Mouse (Mus musculus) G1E-ER4 (cell line): ENCODE results near the gene B3gnt2. TPM values are rescaled to one million over a fixed set of nuclear protein-coding genes. Genes with fewer than 3 reads are reported as not detected.

Source experiments
- GATA1 ChIP-seq: IDR thresholded peaks from one replicate; pipeline ENCODE4 v1.8.0; 2012; ENCODE audit warnings: low read length, inconsistent platforms
- polyA plus RNA-seq: library from polyadenylated mRNA; stranded (reverse); fragments of >175 nt; gene quantifications from 2 replicates; pipeline ENCODE4 v1.2.3, GENCODE M21; 2012

B3gnt2 gene
- 9.0 and 13.1 TPM in 2 replicates for polyA plus RNA-seq

DNA sequence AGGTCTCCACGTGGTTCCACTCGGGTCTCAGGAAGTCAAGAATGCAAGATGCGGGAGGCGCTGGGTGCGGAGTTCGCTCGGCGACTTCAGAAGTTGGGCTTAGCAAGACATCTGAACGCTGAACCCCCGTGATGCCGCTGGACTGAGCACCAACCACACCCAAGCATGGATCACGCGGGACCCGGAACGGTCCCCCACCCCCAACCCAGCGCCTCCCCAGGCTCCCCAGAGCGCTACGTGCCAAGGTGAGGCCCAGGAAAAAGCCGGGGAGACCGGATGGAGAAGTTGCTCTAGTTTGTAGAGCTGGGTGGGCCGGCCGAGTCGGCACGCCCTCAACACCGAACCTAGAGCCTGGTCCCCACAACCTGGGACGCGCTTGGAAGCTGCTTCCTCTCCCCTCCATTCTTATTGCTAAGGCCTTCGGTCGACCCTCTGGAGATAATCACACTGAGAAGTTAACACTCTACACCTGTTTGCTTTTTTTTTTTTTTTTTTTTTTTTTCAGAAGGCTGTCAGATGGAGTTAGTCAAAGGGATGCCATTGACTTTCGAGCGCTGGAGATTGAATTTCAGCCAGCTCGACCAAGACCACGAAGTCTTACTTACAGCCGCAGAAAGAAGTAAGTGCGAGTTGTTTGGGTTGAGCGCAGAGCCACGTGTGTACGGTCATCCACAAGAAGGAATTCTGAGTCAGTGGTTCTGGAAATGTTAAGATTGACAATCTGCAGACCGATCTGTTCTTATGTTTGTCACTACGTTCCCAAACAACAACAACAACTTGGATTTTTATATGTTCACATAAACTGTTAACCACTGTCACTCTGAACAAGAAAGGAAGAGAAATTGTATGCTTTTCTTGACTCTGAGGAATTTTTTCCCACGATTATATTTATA is at the start of gene B3gnt2:
TSS of gene B3gnt2 (minus strand) at position 627 of the 893 bp plus-strand sequence.
- TF ChIP-seq GATA1 = no peak

DNA sequence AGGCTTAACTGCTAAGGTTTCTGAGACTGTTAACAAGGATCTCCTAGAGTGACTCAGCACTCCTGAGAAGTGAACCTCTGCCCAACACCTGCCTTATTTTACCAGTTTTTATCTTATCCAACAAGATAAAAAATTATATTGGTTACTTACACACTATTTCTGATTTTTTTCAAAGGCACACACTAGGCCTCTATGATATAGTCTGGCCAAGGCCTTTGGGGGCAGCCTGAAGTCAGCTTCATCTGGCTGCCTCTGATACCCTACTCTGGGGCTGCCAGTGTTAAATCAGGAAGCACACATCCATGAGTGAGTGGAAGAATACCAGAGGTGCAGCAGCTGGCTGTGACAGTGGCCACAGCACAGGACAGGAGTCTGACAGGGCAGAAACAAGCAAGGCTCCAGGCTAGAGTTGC is 45.7 kb upstream of the B3gnt2 start:
- TF ChIP-seq GATA1 = no peak

DNA sequence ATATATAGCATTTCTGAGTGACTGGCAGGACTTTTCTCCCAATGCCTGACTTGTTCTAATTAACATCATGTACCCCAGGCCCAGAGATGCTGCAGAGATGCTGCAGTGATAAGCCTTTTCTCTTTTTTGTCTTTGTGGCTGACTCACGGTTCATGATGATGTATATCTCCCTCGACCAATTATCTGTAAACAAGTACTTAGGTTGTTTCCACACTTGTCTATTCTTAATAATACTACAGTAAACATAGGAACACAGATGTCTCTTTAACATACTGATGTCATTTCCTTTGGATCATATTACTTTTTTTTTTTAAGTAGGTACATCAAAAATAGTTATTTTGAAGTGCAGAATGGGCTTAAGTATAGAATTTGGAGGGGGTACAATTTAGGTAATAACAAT is 42.2 kb upstream of the B3gnt2 start:
- no peak for TF ChIP-seq GATA1

DNA sequence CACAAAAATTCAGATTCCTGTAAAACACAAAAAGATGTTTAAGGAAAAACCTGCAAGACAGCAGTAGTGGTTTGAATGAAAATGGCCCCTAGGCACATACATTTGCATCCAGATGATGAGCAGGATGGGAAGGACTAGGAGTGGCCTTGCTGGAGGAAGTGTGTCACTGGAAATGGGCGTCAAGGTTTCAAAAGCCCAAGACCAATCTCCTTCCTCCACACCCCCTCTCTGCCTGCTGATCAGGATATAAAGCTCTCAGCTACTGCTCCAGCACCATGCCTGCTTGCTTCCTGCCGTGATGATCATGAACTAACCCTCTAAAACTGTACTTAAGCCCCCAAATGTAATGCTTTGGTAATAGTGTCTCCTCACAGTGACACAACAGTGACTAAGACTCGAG is 39.3 kb upstream of the B3gnt2 start:
- no peak for TF ChIP-seq GATA1

DNA sequence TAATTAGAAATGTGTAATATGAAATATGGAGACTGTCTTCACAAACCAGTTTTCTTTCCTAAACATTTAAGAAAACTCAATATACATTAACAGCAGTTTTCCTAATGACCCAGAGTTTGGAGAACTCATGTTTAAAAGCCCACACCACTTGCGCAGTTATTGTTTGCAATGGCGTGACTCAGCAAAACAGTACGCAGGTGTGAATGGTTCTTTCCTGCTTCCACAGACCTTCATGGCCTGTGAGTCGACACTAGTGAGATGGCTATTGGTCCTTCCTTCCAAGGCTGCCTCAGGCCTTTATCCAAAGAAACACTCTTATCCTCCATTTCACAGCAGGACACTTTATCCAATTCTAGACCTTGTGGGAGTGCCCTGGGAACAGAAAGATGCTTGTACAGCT is 36.9 kb upstream of the B3gnt2 start:
- no peak for TF ChIP-seq GATA1

DNA sequence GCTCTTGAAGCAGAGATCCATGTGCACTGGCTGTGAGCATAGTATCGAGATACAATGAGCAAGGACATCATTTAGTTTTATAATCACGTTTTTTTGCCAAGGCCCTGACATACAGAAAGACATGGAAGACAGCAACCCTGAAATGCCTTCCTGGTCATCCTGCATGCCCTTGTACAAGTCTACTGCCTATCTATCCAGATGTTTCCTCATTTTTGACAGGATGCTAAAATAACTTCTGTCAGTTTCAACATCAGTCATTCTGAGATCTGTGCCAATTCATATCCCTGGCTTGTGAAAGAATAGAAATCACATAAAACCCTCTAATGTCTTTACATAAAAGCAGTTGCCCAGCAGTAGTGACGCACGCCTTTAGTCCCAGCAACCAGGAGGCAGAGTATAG is 36.4 kb upstream of the B3gnt2 start:
- TF ChIP-seq GATA1 = no peak

DNA sequence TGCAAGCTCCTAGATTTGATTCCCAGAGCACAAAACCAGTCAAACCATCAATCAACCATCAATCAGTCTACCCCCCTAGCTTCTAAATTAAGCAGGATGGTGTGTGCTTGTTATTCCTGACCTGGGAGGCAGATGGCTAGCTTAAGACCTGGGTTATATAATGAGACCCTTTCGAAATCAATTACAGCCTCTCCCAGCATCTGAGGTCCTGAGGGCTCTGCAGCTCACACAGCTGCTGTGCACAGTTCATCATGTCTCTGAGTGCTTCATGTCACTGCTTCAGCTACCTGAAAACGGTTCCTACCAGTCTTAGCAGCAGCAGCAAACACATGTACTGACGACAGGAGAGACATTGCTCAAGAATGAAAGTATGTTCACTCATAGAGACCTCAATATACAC is 32.3 kb upstream of the B3gnt2 start:
- no peak for TF ChIP-seq GATA1

DNA sequence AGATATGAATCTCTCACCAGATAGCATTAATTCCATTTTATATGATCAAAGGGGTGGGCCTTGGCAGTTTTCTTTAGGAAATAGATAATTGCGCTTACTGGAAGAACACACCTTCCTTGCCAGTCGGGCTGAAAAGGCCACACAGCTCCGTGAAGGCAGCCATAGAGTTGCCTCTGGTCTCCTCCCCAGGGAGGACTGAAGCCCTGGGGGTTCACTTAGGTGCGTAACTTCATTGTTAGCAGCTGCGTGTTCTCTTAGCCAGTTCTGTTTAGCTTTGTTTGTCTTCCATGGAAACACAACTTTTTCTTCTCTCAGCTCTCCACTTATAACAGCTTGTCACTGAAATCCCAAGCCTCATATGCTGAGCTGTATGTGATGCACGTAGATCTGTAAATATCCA is 31.7 kb upstream of the B3gnt2 start:
- no peak for TF ChIP-seq GATA1

DNA sequence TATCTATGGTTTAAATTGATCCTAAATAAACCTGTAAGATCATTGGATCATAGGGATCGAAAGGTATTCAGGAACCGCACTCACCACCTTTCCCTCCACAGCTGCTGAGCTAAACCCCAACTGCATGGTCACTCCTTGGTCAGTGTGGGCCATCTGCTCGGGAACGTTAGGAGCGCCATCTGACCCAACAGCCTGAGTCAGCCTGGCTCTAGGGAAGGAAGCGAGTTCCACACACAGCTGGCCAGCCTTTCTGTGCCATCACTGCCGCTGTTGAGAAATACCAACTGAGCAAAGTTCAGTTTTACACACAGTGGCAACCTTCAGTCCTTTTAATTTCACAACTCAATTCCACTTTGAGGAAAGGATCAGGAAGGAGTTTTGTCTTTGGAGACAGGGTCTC is 31.1 kb upstream of the B3gnt2 start:
- TF ChIP-seq GATA1 = no peak

DNA sequence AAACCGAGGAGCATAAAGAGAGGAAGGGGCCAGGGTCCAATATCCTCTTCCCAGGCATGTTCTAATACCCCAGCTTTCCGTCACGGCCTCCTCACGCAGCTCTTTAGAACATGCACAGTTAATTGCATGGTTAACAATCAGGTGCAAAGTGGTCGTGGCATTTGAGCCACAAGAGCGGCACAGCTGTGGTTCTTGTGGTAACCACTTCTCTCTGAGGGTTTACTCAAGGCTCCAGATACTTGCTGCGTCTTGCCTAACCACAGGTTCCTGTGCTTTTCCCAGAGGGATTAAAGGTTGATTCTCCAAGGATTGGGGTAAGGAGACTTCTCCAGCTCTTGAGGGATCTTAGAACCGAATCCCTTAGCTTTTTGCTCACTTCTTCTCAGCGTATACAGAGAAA is 30.5 kb upstream of the B3gnt2 start:
- TF ChIP-seq GATA1 = no peak

DNA sequence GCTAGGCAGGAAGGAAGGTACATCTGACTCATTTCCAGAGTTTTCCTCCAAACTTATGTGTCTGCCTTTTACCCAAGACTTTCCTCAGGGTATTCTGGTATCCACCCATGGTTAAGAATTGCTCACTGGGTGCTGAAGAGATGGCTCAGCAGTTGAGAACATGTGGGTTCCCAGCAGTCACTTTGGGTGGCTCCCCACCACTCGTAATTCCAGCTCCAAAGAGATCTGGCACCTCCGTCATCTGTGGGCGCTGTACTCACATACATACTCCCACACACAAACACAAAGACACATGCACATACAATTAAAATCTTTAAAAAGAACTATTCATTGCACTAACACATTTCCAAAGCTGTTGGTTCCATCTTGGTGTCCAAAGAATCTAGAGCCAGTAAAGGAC is 28.5 kb upstream of the B3gnt2 start:
- no peak for TF ChIP-seq GATA1

DNA sequence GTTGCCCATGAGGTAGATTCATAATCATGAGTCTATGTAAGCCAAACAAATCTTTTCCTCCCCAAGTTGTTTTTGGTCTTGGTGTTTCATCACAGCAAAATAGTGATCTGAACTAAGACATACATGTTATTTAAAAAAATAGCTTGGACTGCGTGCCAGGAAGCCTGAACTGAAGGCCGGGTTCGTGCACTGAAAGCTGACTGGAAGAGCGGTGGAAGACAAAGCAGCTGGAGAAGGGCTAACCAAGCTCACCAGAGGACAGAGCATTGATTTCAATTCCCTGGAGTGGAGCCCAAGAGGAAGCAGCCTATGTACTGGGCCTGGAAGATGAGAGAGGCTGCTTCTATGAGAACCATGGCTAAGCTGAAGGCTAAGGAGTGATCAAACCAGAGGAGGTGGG is 26.2 kb upstream of the B3gnt2 start:
- no peak for TF ChIP-seq GATA1

DNA sequence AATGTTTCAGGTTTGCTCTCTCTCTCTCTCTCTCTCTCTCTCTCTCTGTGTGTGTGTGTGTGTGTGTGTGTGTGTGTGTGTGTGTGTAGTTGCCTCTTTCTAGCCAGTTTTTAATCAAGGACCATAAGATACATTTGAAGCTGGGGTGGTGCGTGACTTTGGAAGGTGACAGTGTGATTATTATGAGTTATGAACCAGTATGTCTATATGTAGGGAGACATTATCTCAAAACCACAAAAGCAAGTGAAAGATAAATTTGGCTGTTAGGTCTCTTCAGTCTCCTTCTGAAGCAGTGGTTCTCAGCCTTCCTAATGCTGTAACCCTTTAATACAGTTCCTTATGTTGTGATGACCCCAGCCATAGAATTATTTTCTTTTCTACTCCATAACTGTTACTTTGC is 24.6 kb upstream of the B3gnt2 start:
- no peak for TF ChIP-seq GATA1

DNA sequence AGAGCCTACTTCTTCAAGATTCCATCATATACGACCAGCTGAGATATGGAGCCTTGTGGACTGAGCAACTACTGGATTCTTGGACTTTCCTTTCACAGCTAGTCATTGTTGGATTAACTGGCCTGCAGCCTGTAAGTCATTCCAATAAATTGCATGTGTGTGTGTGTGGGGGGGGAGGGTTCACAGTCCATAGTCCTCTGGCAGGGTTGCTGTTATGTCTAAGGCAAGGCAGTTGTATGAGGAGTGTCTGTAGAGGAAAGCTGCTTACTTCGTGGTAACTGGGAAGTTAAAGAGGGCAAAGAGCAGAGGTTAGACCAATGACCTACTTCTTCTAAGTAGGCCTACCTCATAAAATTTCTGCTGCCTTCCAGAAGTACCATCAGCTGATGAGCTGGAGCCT is 22.9 kb upstream of the B3gnt2 start:
- no peak for TF ChIP-seq GATA1

DNA sequence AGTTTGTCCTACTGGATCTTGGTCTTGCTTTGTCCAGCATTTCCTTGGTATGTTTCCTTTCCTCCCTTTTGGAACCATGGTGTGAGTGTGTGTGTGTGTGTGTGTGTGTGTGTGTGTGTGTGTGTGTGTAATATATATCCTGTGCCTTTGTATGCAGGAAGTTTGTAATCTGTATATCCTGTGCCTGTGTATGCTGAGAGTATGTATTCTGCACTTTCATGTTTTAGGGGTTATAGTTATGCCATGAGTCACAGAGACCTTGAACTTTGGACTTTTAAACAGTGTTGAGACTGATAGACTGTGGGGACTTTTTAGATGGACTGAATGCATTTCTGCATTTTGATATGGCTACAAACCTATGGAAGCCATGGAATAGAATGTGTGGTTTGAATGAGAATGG is 22.2 kb upstream of the B3gnt2 start:
- no peak for TF ChIP-seq GATA1

DNA sequence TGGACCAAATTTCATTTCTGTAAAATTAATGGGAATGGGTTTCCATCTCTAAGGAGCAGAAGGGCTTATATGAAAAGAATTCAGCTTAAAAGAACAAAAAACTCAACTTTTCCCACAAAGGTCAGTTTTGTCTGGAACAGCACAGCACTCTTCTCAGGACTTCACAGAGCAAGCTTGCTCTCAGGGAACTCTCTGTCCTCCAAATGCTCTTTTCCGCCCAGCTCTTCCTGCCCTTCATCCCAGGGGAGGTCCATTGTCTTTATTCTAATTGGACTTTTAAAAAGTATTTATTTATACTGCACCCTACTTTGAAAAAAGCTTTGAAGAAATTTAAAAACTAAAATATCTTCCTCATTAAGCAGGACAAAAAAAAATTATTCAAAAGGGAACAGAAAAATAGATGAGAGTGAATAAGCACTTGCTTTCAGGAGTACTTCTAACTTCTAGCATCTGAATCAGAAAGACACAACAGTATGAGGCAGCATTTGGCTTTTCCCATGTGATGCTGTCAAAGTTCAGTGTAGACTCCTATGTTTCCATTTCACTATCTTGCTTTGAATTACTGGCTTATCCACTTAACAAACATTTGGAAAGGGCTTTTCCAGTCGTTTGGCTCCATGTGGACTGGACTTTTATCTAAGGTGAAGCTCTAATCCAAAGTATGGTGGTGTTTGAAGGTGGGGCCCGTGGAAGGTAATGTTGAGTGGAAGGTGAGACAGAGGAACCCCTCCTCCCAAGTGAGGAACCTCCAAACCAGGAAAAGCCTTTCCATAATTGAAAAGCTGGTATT is 19.8 kb upstream of the B3gnt2 start:
- TF ChIP-seq GATA1 = no peak

DNA sequence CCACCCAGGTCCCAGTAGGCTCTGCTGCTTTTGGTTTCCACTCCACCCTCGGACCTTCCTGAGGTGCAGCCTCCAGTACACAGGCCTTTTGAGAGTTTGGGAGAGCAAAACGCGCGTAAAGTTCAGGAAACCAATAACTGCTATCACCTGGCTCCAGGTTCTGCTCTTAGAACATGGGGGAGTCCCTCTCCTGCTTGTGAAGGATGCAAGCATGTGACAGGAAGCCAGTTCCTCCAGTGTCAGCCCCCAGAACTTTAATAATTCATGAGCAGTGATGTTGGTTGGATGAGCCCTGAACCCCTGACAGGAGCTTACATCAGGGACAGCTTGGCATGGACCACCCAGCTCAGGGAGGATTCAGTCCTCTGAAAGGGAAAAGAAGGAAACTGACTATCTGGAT is 18.9 kb upstream of the B3gnt2 start:
- TF ChIP-seq GATA1 = no peak
